Mouse (Mus musculus) embryonic facial prominence, embryonic 11.5 days (tissue): ENCODE data around the gene Ddit4l. TPM values are rescaled to one million over a fixed set of nuclear protein-coding genes. Genes with fewer than 3 reads are reported as not detected.
"Not testable (repeated sequence)": the region's sequence is repeated elsewhere in the genome, so short reads cannot be mapped to it uniquely, and the experiment has no call there.

Source experiments
- ATAC-seq: fragments of 200-750 bp; cut with Nextera tagmentation; replicated peaks from 2 replicates; pipeline ENCODE4 v1.8.0; 2017; ENCODE audit warnings: low read depth; ENCODE audit not compliant: insufficient number of reproducible peaks, low FRiP score, low TSS enrichment
- DNase-seq: peaks from one replicate; pipeline ENCODE4 v3.0.0-alpha.2; 2015; ENCODE audit warnings: low spot score
- H3K27ac ChIP-seq: fragments of 300-500 bp; sonication (generic); replicated peaks from 2 replicates; pipeline ENCODE4 v1.5.1; 2014; ENCODE audit warnings: mild to moderate bottlenecking, low read depth, low read length, control low read depth
- H3K27me3 ChIP-seq: fragments of 300-500 bp; sonication (generic); 2 replicates; pipeline ENCODE4 v1.6.1; 2014; ENCODE audit warnings: mild to moderate bottlenecking, low read length, moderate library complexity, mixed read lengths; ENCODE audit not compliant: control insufficient read depth, insufficient read depth
- H3K36me3 ChIP-seq: fragments of 300-500 bp; sonication (generic); replicated peaks from 2 replicates; pipeline ENCODE4 v1.6.1; 2014; ENCODE audit warnings: low read depth, mild to moderate bottlenecking, low read length, moderate library complexity, mixed read lengths; ENCODE audit not compliant: control insufficient read depth, insufficient read depth
- H3K4me1 ChIP-seq: fragments of 300-500 bp; sonication (generic); 2 replicates; pipeline ENCODE4 v1.6.1; 2014; ENCODE audit warnings: low read length, mixed read lengths; ENCODE audit not compliant: control insufficient read depth, insufficient read depth
- H3K4me2 ChIP-seq: fragments of 300-500 bp; sonication (generic); 2 replicates; pipeline ENCODE4 v1.6.1; 2014; ENCODE audit warnings: low read depth, mild to moderate bottlenecking, control low read depth, low read length, moderate library complexity
- H3K4me3 ChIP-seq: fragments of 300-500 bp; sonication (generic); 2 replicates; pipeline ENCODE4 v1.5.1; 2014; ENCODE audit warnings: low read depth, low read length, control low read depth
- H3K9ac ChIP-seq: fragments of 300-500 bp; sonication (generic); replicated peaks from 2 replicates; pipeline ENCODE4 v1.6.1; 2014; ENCODE audit warnings: mild to moderate bottlenecking, control low read depth, low read length
- H3K9me3 ChIP-seq: fragments of 300-500 bp; sonication (generic); replicated peaks from 2 replicates; pipeline ENCODE4 v1.6.1; 2016; ENCODE audit warnings: mild to moderate bottlenecking, low read length, inconsistent platforms, mixed read lengths; ENCODE audit not compliant: control insufficient read depth
- WGBS: fragments of 180-500 bp; shearing (Covaris S2); extraction: QIAGEN DNeasy Blood & Tissue Kit; methylation state at CpG from one replicate; pipeline ENCODE4 v1.1.7; 2014; 5-methylcytosine and 5-hydroxymethylcytosine counted together
- microRNA-seq: library from miRNA; unstranded; fragments of <30 nt; microRNA quantifications from one replicate; pipeline ENCODE4, GENCODE M21; 2016; ENCODE audit warnings: borderline number of aligned reads
- polyA plus RNA-seq: library from polyadenylated mRNA; unstranded; fragments of >200 nt; fragmentation: Nextera tagmentation; extraction: Ambion mirVana; gene quantifications from 2 replicates; pipeline ENCODE4 v1.2.1, GENCODE M21; 2014

Ddit4l gene
- polyA plus RNA-seq, 1 experiment from 2014 or later = 27.3 TPM

DNA sequence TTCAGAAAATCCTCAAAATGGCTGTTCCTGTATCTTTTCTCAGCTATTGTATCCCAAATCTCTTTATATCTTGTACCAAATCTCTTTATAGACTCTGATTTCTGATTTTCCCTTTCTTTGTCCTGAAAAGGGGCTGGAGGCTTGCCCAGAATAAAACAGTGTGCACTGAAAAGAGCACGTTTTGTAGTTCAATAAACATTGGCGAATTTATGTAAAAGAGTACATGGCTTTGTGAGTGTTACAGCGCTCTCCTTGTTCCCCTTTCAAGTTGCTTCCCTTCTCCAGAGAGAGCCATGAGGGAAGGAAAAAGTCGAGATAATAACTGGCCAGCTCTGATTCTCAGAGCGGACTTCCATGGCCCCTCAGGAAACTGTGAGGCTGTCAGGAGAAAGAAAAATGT is 27.7 kb downstream of the Ddit4l start:
- 84% methylated on average over 5 of the region's 5 CpGs for WGBS
- DNase-seq (no peak), ATAC-seq (no peak)
- H3K9me3 ChIP-seq = no peaks in the 10 kb centered on the region
- H3K36me3 ChIP-seq = no peaks in the 10 kb centered on the region
- H3K4me1 ChIP-seq = no peaks in the 10 kb centered on the region
- H3K9ac ChIP-seq = no peak overlapping the region
- no peak overlapping the region for H3K4me2 ChIP-seq
- no peak overlapping the region for H3K27ac ChIP-seq
- H3K4me3 ChIP-seq = no peak overlapping the region
- no peaks in the 10 kb centered on the region for H3K27me3 ChIP-seq

DNA sequence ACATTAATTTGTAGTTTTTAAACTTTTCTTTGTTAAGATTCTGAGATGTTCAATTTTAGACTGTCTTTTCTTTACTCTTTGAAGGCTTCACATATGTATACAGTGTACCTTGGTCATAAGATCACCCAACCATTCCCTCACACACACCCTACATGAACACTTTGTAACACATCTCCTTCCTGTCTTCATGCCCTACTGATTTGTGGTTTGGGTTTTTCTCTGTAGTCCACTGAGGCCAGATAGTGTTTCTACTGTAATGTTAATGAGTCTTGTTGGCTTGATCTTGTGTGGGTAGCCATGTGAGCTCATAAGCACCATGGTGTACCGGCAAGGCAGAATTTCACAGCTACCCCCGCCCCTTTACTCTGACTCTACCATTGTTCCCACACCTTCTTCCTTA is 31.4 kb downstream of the Ddit4l start:
- DNase-seq (no peak), ATAC-seq (no peak)
- Histone ChIP-seq H3K27ac (no peak overlapping the region), H3K9me3 (no peaks in the 10 kb centered on the region), H3K4me3 (no peak overlapping the region), H3K9ac (no peak overlapping the region), H3K27me3 (no peaks in the 10 kb centered on the region), H3K4me2 (no peak overlapping the region), H3K4me1 (no peaks in the 10 kb centered on the region), H3K36me3 (no peaks in the 10 kb centered on the region)
- WGBS = 92% methylated on average over 2 of the region's 2 CpGs

DNA sequence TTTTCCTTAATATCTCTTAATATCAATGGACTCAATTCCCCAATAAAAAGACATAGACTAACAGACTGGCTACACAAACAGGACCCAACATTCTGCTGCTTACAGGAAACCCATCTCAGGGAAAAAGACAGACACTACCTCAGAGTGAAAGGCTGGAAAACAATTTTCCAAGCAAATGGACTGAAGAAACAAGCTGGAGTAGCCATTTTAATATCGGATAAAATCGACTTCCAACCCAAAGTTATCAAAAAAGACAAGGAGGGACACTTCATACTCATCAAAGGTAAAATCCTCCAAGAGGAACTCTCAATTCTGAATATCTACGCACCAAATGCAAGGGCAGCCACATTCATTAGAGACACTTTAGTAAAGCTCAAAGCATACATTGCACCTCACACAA is 49.8 kb downstream of the Ddit4l start, which contains the start of gene Gm21962:
Gene Gm21962 (plus strand): TSS at position 301 of the 400 bp plus-strand sequence.
- not testable (repeated sequence) for H3K4me2 ChIP-seq, ATAC-seq, H3K9me3 ChIP-seq, H3K4me1 ChIP-seq, H3K27ac ChIP-seq, H3K36me3 ChIP-seq, H3K4me3 ChIP-seq, H3K9ac ChIP-seq, DNase-seq, H3K27me3 ChIP-seq
- no CpG with 5 or more reads among the region's 3 CpGs for WGBS

Small RNA genes lying within 50 kb of the gene (microRNA-seq; reads per million reads assigned to microRNA genes)
- gene Gm22468 = not detected

Other genes starting within 250 kb of the Ddit4l start
- not detected in 2 replicates for gene Gm21962, start 49.9 kb downstream of the Ddit4l start, polyA plus RNA-seq
- gene H2afz, start 242.9 kb downstream of the Ddit4l start, polyA plus RNA-seq = 3,351 and 3,607 TPM in 2 replicates
- 9.4 and 10.7 TPM in 2 replicates for gene Dnajb14, start 246.1 kb downstream of the Ddit4l start, polyA plus RNA-seq